Mouse (Mus musculus) brown adipose tissue, adult 24 weeks (tissue): Measurements from ENCODE around the gene C2cd4a. TPM values are rescaled to one million over a fixed set of nuclear protein-coding genes. Genes with fewer than 3 reads are reported as not detected.

ENCODE experiments used
- H3K27ac ChIP-seq: fragments of 200-500 bp; replicated peaks from 2 replicates; pipeline ENCODE4 v1.5.1; 2012; ENCODE audit warnings: low read depth, mild to moderate bottlenecking, low read length
- H3K4me1 ChIP-seq: fragments of 200-500 bp; 2 replicates; pipeline ENCODE4 v1.6.1; 2012; ENCODE audit warnings: low read length, mixed read lengths; ENCODE audit not compliant: control insufficient read depth, insufficient read depth, insufficient read length
- H3K4me3 ChIP-seq: fragments of 200-500 bp; 2 replicates; pipeline ENCODE4 v1.5.1; 2012; ENCODE audit warnings: low read depth, mild to moderate bottlenecking, low read length, moderate library complexity; ENCODE audit not compliant: insufficient read depth
- polyA plus RNA-seq: library from polyadenylated mRNA; stranded (reverse); fragments of >200 nt; gene quantifications from 2 replicates; pipeline ENCODE4 v1.2.4, GENCODE M21; 2012; ENCODE audit not compliant: missing spikeins, insufficient read depth, insufficient read length

The C2cd4a gene
- polyA plus RNA-seq, 1 experiment: not detected

- H3K4me3 ChIP-seq: no peak overlapping the region
- H3K27ac ChIP-seq: no peak overlapping the region
- 0 out of 2 replicates have a peak, but pooled peaks cover 4% of the 10 kb centered on the region for H3K4me1 ChIP-seq
Measured at GRCm38 (mm10) chr9:67816172-67816928, 15.8 kb downstream of the C2cd4a start.

GRCm38 (mm10) chr9:67813665-67814337 is 18.3 kb downstream of the C2cd4a start:
- Histone ChIP-seq H3K27ac (no peak overlapping the region), H3K4me1 (0 out of 2 replicates have a peak, but pooled peaks cover 4% of the 10 kb centered on the region), H3K4me3 (no peak overlapping the region)

- Histone ChIP-seq H3K4me1 (0 out of 2 replicates have a peak, but pooled peaks cover 4% of the 10 kb centered on the region), H3K27ac (no peak overlapping the region), H3K4me3 (no peak overlapping the region)
Measured at GRCm38 (mm10) chr9:67813171-67813570, 19.0 kb downstream of the C2cd4a start.

- no peak overlapping the region for H3K4me3 ChIP-seq
- H3K4me1 ChIP-seq: 0 out of 2 replicates have a peak, but pooled peaks cover 4% of the 10 kb centered on the region
- no peak overlapping the region for H3K27ac ChIP-seq
Measured at GRCm38 (mm10) chr9:67811116-67811515, 21.0 kb downstream of the C2cd4a start.

- Histone ChIP-seq H3K27ac (no peak overlapping the region), H3K4me3 (no peak overlapping the region), H3K4me1 (0 out of 2 replicates have a peak, but pooled peaks cover 4% of the 10 kb centered on the region)
Measured at GRCm38 (mm10) chr9:67810527-67810926, 21.6 kb downstream of the C2cd4a start.

GRCm38 (mm10) chr9:67807000-67807399 is 25.1 kb downstream of the C2cd4a start:
- Histone ChIP-seq H3K27ac (no peak overlapping the region), H3K4me1 (no peaks in the 10 kb centered on the region), H3K4me3 (no peak overlapping the region)

- Histone ChIP-seq H3K27ac (no peak overlapping the region), H3K4me1 (no peaks in the 10 kb centered on the region), H3K4me3 (no peak overlapping the region)
Measured at GRCm38 (mm10) chr9:67802241-67802640, 29.9 kb downstream of the C2cd4a start.

GRCm38 (mm10) chr9:67799078-67799819 is 32.9 kb downstream of the C2cd4a start:
- H3K4me1 ChIP-seq: no peaks in the 10 kb centered on the region
- no peak overlapping the region for H3K27ac ChIP-seq
- no peak overlapping the region for H3K4me3 ChIP-seq

- no peak overlapping the region for H3K27ac ChIP-seq
- no peak overlapping the region for H3K4me3 ChIP-seq
Measured at GRCm38 (mm10) chr9:67795205-67795675, 36.9 kb downstream of the C2cd4a start.

GRCm38 (mm10) chr9:67794668-67795067 is 37.5 kb downstream of the C2cd4a start:
- H3K27ac ChIP-seq: no peak overlapping the region
- H3K4me1 ChIP-seq: no peaks in the 10 kb centered on the region
- H3K4me3 ChIP-seq: no peak overlapping the region

More at GRCm38 (mm10) chr9:67795205-67795675, 36.9 kb downstream of the C2cd4a start:
- H3K4me1 ChIP-seq: no peaks in the 10 kb centered on the region

- Histone ChIP-seq H3K4me3 (no peak overlapping the region), H3K4me1 (no peaks in the 10 kb centered on the region), H3K27ac (no peak overlapping the region)
Measured at GRCm38 (mm10) chr9:67794216-67794615, 37.9 kb downstream of the C2cd4a start.

- Histone ChIP-seq H3K4me1 (no peaks in the 10 kb centered on the region), H3K27ac (no peak overlapping the region), H3K4me3 (no peak overlapping the region)
Measured at GRCm38 (mm10) chr9:67793501-67793900, 38.6 kb downstream of the C2cd4a start.

- Histone ChIP-seq H3K4me3 (no peak overlapping the region), H3K27ac (no peak overlapping the region), H3K4me1 (no peaks in the 10 kb centered on the region)
Measured at GRCm38 (mm10) chr9:67792405-67792804, 39.7 kb downstream of the C2cd4a start.

GRCm38 (mm10) chr9:67787671-67788070 is 44.5 kb downstream of the C2cd4a start:
- Histone ChIP-seq H3K27ac (no peak overlapping the region), H3K4me3 (no peak overlapping the region)

GRCm38 (mm10) chr9:67786311-67786710 is 45.8 kb downstream of the C2cd4a start:
- H3K27ac ChIP-seq: no peak overlapping the region
- no peak overlapping the region for H3K4me3 ChIP-seq
- no peaks in the 10 kb centered on the region for H3K4me1 ChIP-seq

More at GRCm38 (mm10) chr9:67787671-67788070, 44.5 kb downstream of the C2cd4a start:
- no peaks in the 10 kb centered on the region for H3K4me1 ChIP-seq
